Mouse (Mus musculus): ENCODE data around the gene Rpl36.

Rpl36 gene

GRCm38 (mm10) chr17:56613236-56613844 lies at the start of gene Rpl36:
Gene Rpl36, plus strand, starts transcription at chr17:56613416.
- DNase-seq (ENCODE audit: low spot score), result peak; percentile 98

- DNase-seq (ENCODE audit: low spot score), result no peak
Measured at GRCm38 (mm10) chr17:56566293-56566692, 46.9 kb upstream of the Rpl36 start.

- DNase-seq (ENCODE audit: low spot score), result no peak
Measured at GRCm38 (mm10) chr17:56566918-56567317, 46.3 kb upstream of the Rpl36 start.

- no peak for DNase-seq (ENCODE audit: low spot score)
Measured at GRCm38 (mm10) chr17:56567370-56567769, 45.8 kb upstream of the Rpl36 start.

GRCm38 (mm10) chr17:56570287-56570686 lies 42.9 kb upstream of the Rpl36 start:
- DNase-seq (ENCODE audit: low spot score), result no peak

GRCm38 (mm10) chr17:56572154-56572553 lies 41.1 kb upstream of the Rpl36 start:
- no peak for DNase-seq (ENCODE audit: low spot score)

- no peak for DNase-seq (ENCODE audit: low spot score)
Measured at GRCm38 (mm10) chr17:56572939-56573338, 40.3 kb upstream of the Rpl36 start.

- no peak for DNase-seq (ENCODE audit: low spot score)
Measured at GRCm38 (mm10) chr17:56583071-56583470, 30.1 kb upstream of the Rpl36 start.

GRCm38 (mm10) chr17:56583611-56584256 lies 29.5 kb upstream of the Rpl36 start:
- DNase-seq (ENCODE audit: low spot score), result no peak

GRCm38 (mm10) chr17:56584257-56585130 lies 28.7 kb upstream of the Rpl36 start, which contains the start of the genes Safb2 and Safb:
Gene Safb2, minus strand, starts transcription at chr17:56584585.
Gene Safb, plus strand, starts transcription at chr17:56584825.
- peak; percentile 99 for DNase-seq (ENCODE audit: low spot score)

- peak; percentile 45 for DNase-seq (ENCODE audit: low spot score)
Measured at GRCm38 (mm10) chr17:56585171-56585821, 27.9 kb upstream of the Rpl36 start.

- DNase-seq (ENCODE audit: low spot score), result no peak
Measured at GRCm38 (mm10) chr17:56587773-56588172, 25.4 kb upstream of the Rpl36 start.

GRCm38 (mm10) chr17:56588921-56589320 lies 24.3 kb upstream of the Rpl36 start:
- DNase-seq (ENCODE audit: low spot score), result no peak

GRCm38 (mm10) chr17:56592553-56592952 lies 20.7 kb upstream of the Rpl36 start:
- DNase-seq (ENCODE audit: low spot score), result no peak

GRCm38 (mm10) chr17:56593527-56594271 lies 19.5 kb upstream of the Rpl36 start:
- no peak for DNase-seq (ENCODE audit: low spot score)

GRCm38 (mm10) chr17:56603186-56604069 lies 9.8 kb upstream of the Rpl36 start:
- DNase-seq (ENCODE audit: low spot score), result no peak

GRCm38 (mm10) chr17:56604070-56604380 lies 9.2 kb upstream of the Rpl36 start:
- DNase-seq (ENCODE audit: low spot score), result no peak

- DNase-seq (ENCODE audit: low spot score), result no peak
Measured at GRCm38 (mm10) chr17:56604422-56604821, 8.8 kb upstream of the Rpl36 start.

GRCm38 (mm10) chr17:56605431-56605830 lies 7.8 kb upstream of the Rpl36 start:
- DNase-seq (ENCODE audit: low spot score), result no peak

- no peak for DNase-seq (ENCODE audit: low spot score)
Measured at GRCm38 (mm10) chr17:56607521-56608062, 5.6 kb upstream of the Rpl36 start.

Data from ovary, postnatal 14 days (tissue).